Mouse (Mus musculus) testis, adult 2 months (tissue): ENCODE data around the gene Gm49405. TPM values are rescaled to one million over a fixed set of nuclear protein-coding genes. Genes with fewer than 3 reads are reported as not detected.
A peak's percentile ranks its signal among the peaks of the same experiment; 100 is the strongest.
"Not testable (repeated sequence)": the region's sequence is repeated elsewhere in the genome, so short reads cannot be mapped to it uniquely, and the experiment has no call there.

ENCODE experiments used
- H3K27ac ChIP-seq: fragments of 200-500 bp; 2 replicates; pipeline ENCODE4 v1.5.1; 2012; ENCODE audit warnings: low read depth, low read length; ENCODE audit not compliant: control insufficient read depth, insufficient read depth
- H3K27me3 ChIP-seq: fragments of 200-500 bp; 2 replicates; pipeline ENCODE4 v1.6.1; 2012; ENCODE audit warnings: mild to moderate bottlenecking, low read length, moderate library complexity; ENCODE audit not compliant: control insufficient read depth, insufficient read depth
- H3K36me3 ChIP-seq: fragments of 200-500 bp; 2 replicates; pipeline ENCODE4 v1.6.1; 2012; ENCODE audit warnings: mild to moderate bottlenecking, low read length; ENCODE audit not compliant: control insufficient read depth, insufficient read depth
- H3K4me1 ChIP-seq: fragments of 200-500 bp; 2 replicates; pipeline ENCODE4 v1.6.1; 2012; ENCODE audit warnings: low read length; ENCODE audit not compliant: control insufficient read depth, insufficient read depth
- H3K4me3 ChIP-seq: fragments of 200-500 bp; 2 replicates; pipeline ENCODE4 v1.5.1; 2012; ENCODE audit warnings: low read depth, mild to moderate bottlenecking, low read length, moderate library complexity, mixed read lengths; ENCODE audit not compliant: control insufficient read depth
- CTCF ChIP-seq: fragments of 200-500 bp; IDR thresholded peaks from 2 replicates; pipeline ENCODE4 v1.5.1; 2012; ENCODE audit warnings: low read depth, mild to moderate bottlenecking, inconsistent platforms, low read length, moderate library complexity; ENCODE audit not compliant: control insufficient read depth, insufficient read depth, insufficient replicate concordance
- POLR2A ChIP-seq: fragments of 200-500 bp; IDR thresholded peaks from 2 replicates; pipeline ENCODE4 v1.6.1; 2012; ENCODE audit warnings: low read depth, mild to moderate bottlenecking, inconsistent platforms, low read length, moderate library complexity; ENCODE audit not compliant: control insufficient read depth
- polyA plus RNA-seq: library from polyadenylated mRNA; depleted of rRNA; stranded (reverse); fragments of >200 nt; gene quantifications from 2 replicates; pipeline ENCODE4 v1.2.3, GENCODE M21; 2012

Gm49405 gene
- polyA plus RNA-seq, 1 experiment = 0.48 TPM

DNA sequence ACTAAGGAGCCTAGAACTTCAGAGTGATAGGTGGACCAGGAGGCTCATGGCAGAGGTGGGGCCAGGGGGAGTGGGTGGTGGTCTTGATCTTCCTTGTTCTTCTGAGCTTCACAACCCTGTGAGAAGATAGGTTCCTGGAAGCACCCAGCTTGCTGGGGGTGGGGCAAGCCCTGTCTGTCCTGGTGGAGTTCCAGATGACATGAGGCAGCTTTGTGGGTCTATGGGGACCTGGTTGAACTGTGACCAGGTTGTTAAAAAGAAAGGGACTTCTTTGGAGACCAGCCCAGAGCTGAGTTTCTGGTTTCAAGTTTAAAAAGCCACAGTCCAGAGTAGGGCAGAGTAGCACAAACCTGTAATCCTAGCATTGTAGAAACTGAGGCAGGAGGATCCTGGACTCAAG lies 41.4 kb upstream of the Gm49405 start:
- Histone ChIP-seq H3K36me3 (no peaks in the 10 kb centered on the region), H3K4me3 (no peak overlapping the region), H3K27me3 (no peaks in the 10 kb centered on the region), H3K27ac (no peak overlapping the region), H3K4me1 (no peaks in the 10 kb centered on the region)
- TF ChIP-seq POLR2A (no peak), CTCF (no peak)

DNA sequence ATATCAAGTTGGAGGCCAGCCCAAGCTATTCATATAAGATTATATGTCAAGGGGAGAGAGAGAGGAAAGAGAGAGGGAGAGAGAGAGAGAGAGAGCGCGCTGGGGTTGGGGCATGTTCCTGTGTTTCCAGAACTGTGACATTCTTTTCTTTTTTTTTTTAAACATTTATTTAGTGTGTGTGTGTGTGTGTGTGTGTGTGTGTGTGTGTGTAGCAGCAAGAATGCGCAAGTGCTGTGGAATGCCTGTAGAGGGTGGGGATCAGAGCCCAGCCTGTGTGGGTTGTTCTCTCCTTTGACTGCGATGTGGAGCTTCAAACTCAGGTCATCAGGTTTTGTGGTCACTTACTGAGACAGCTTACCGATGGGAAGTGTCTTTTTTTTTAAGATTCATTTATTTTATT lies 40.2 kb upstream of the Gm49405 start:
- no peak overlapping the region for H3K4me3 ChIP-seq
- TF ChIP-seq POLR2A (no peak), CTCF (no peak)
- no peaks in the 10 kb centered on the region for H3K4me1 ChIP-seq
- no peaks in the 10 kb centered on the region for H3K36me3 ChIP-seq
- H3K27me3 ChIP-seq = no peaks in the 10 kb centered on the region
- H3K27ac ChIP-seq = no peak overlapping the region

DNA sequence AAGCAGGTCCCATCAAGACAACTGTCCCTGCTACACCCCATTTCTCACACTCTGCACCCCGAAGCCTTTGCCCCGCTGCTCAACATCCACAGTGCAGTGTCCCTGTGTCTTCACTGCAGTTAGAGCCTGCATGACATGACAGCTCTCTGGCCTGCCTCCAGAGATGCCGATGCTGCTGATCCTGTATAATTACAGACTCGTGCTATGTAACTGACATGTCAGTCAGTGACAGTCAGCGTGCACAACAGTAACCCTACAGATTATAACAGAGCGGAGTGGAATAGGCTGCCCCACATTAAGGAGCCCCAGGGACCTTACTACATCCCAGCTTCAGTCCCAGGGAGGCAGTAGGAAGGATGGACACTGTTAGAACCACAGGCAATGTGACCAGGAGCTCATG lies 38.6 kb upstream of the Gm49405 start:
- H3K27me3 ChIP-seq, H3K36me3 ChIP-seq, H3K27ac ChIP-seq, H3K4me1 ChIP-seq, H3K4me3 ChIP-seq: not testable (repeated sequence)

DNA sequence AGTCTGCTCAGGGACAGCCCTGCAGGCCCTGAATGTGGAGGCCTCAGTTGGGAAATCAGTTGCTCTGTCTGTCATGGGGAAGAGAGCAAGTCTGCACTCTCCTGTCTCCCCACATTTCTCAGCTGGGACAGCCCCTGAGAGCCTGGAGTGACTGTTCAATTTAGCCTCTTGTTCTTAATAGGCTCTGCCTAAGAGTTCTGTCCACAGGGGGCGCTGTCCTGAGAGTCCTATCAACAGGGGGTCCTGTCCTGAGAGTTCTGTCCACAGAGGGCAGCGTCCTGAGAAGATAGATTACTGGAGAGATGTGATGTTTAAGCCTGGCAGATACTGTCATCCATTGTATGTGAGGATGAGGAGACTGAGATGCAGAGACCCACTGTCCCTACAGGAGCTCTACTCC lies 38.0 kb upstream of the Gm49405 start:
- H3K4me1 ChIP-seq = no peaks in the 10 kb centered on the region
- H3K27ac ChIP-seq = no peak overlapping the region
- H3K36me3 ChIP-seq = no peaks in the 10 kb centered on the region
- no peaks in the 10 kb centered on the region for H3K27me3 ChIP-seq
- TF ChIP-seq POLR2A = no peak
- TF ChIP-seq CTCF = peak; percentile 15; the same call in 1 of the 2 replicates
- H3K4me3 ChIP-seq = no peak overlapping the region

DNA sequence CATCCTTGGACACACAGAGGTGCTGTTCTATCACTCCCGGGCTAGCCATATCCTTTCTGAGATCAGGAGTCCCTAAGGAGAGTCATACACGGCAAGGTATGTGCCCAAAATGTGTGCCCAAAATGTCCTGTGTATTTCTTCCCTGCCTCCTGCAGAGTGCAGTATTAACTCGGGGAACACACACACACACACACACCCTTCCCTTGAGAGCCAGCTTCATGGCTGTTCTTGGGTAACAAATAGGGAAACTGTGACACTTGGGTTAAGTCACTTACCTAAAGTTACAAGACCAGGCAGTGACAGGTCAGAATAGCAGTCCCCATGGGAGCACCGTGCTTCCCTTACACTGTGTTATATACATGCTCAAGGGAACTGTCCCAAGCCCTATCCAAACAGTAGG lies 36.4 kb upstream of the Gm49405 start:
- no peak for TF ChIP-seq POLR2A
- no peak for TF ChIP-seq CTCF
- no peak overlapping the region for H3K4me3 ChIP-seq
- H3K36me3 ChIP-seq = no peaks in the 10 kb centered on the region
- no peak overlapping the region for H3K27ac ChIP-seq
- H3K27me3 ChIP-seq = no peaks in the 10 kb centered on the region
- no peaks in the 10 kb centered on the region for H3K4me1 ChIP-seq

DNA sequence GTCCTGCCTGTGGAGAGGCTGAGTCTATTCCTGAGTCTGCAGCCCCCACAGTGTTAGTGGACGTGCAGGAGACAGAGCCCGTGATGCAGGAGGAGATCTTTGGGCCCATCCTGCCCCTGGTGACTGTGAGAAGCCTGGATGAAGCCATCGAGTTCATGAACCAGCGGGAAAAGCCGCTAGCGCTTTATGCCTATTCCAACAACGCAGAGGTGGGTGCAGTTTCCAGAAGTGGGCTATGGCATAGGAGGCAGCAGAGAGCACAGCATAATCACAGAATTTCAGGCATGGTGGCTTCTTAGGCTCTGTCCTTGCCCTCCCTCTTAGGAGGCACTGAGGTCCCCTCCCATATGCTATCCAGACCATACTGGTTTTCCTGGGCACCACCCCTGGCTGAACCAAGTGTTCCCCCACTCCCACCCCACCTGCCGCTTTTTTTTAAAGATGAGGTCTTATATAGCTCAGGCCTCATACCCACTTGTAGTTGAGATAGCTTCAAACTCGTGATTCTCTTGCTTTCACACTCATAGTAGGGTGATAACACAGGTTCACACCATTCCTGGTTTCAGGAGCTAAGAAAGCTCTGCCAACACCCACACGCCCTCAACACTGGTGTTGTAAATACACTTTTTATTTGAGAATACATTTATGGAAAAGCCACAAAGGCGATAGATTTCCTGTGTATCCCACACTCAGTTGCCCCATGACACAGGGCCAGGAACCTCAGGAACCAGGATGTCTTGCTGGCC lies 33.9 kb upstream of the Gm49405 start:
- Histone ChIP-seq H3K36me3 (no peaks in the 10 kb centered on the region), H3K4me1 (no peaks in the 10 kb centered on the region), H3K4me3 (peak overlapping the region; percentile 46; the same call in 1 of the 2 replicates), H3K27ac (no peak overlapping the region), H3K27me3 (no peaks in the 10 kb centered on the region)
- TF ChIP-seq POLR2A = no peak
- no peak for TF ChIP-seq CTCF

DNA sequence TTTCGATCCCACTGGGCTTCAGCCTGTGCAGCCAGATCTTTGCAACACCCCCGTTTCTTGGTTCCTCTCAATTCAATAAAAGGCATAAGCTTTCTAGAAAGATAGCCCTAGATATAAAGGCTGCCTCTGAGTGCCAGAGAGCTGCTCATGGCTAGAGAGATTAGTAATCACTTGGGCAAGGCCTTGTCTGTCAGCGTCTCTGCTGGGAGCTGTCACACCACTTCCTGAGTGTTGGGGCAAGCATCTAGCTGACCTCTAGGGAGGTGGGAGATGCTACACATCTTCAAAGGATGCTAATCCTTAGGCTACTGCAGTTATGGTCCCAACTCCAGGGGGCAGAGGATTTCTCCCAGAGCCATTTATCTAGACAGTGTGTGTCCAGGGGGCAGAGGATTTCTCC lies 33.2 kb upstream of the Gm49405 start:
- Histone ChIP-seq H3K4me1 (no peaks in the 10 kb centered on the region), H3K27me3 (no peaks in the 10 kb centered on the region), H3K36me3 (no peaks in the 10 kb centered on the region), H3K4me3 (no peak overlapping the region), H3K27ac (no peak overlapping the region)
- no peak for TF ChIP-seq POLR2A
- no peak for TF ChIP-seq CTCF

DNA sequence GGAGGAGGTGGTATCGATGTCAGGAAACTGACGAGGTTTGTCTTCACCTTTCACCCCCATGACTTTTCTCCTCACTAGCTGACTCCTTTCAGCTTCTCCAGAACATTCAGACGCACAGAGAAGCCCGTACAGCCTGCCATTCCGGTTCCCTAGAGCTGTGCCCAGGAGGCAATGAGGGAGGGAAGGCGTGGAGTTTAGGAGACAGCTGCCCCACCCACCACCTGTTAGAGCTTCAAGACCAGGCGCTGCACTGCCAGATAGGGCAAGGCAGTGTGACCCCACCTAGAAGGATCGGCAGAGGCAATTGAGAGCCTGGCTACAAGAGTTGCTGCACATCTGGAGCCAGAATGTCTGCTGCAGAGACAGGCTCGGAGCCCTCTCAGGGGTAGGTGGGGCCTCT lies 28.2 kb upstream of the Gm49405 start, which contains the start of gene Aldh3b2:
TSS of gene Aldh3b2 (plus strand) at position 100 of the 400 bp plus-strand sequence.
- Histone ChIP-seq H3K27me3 (no peaks in the 10 kb centered on the region), H3K4me3 (no peak within 1 kb of the TSS), H3K36me3 (no peaks in the 10 kb centered on the region), H3K27ac (no peak within 1 kb of the TSS), H3K4me1 (no peaks in the 10 kb centered on the region)
- TF ChIP-seq CTCF = no peak
- no peak for TF ChIP-seq POLR2A

DNA sequence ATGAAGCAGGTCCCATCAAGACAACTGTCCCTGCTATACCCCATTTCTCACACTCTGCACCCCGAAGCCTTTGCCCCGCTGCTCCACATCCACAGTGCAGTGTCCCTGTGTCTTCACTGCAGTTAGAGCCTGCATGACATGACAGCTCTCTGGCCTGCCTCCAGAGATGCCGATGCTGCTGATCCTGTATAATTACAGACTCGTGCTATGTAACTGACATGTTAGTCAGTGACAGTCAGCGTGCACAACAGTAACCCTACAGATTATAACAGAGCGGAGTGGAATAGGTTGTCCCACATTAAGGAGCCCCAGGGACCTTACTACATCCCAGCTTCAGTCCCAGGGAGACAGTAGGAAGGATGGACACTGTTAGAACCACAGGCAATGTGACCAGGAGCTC lies 25.8 kb upstream of the Gm49405 start:
- H3K27ac ChIP-seq, H3K4me3 ChIP-seq, H3K36me3 ChIP-seq, H3K27me3 ChIP-seq, H3K4me1 ChIP-seq: not testable (repeated sequence)
